Mouse (Mus musculus) midbrain, embryonic 15.5 days (tissue): ENCODE data around the gene Tsc22d3. TPM values are rescaled to one million over a fixed set of nuclear protein-coding genes. Genes with fewer than 3 reads are reported as not detected.
A peak's percentile ranks its signal among the peaks of the same experiment; 100 is the strongest.
"Not testable (repeated sequence)": the region's sequence is repeated elsewhere in the genome, so short reads cannot be mapped to it uniquely, and the experiment has no call there.

Experiments used
- ATAC-seq: fragments of 200-750 bp; cut with Nextera tagmentation; replicated peaks from 2 replicates; pipeline ENCODE4 v1.8.0; 2017; ENCODE audit warnings: moderate TSS enrichment
- H3K27ac ChIP-seq: fragments of 300-500 bp; sonication (generic); 2 replicates; pipeline ENCODE4 v1.5.1; 2015; ENCODE audit warnings: mild to moderate bottlenecking, inconsistent platforms
- H3K27me3 ChIP-seq: fragments of 300-500 bp; sonication (generic); replicated peaks from 2 replicates; pipeline ENCODE4 v1.6.1; 2015; ENCODE audit warnings: inconsistent platforms
- H3K36me3 ChIP-seq: fragments of 300-500 bp; sonication (generic); replicated peaks from 2 replicates; pipeline ENCODE4 v1.6.1; 2015; ENCODE audit warnings: inconsistent platforms
- H3K4me1 ChIP-seq: fragments of 300-500 bp; sonication (generic); 2 replicates; pipeline ENCODE4 v1.6.1; 2015; ENCODE audit warnings: inconsistent platforms
- H3K4me2 ChIP-seq: fragments of 300-500 bp; sonication (generic); 2 replicates; pipeline ENCODE4 v1.6.1; 2015; ENCODE audit warnings: inconsistent platforms, mild to moderate bottlenecking, moderate library complexity
- H3K4me3 ChIP-seq: fragments of 300-500 bp; sonication (generic); 2 replicates; pipeline ENCODE4 v1.5.1; 2015; ENCODE audit warnings: mild to moderate bottlenecking, inconsistent platforms
- H3K9ac ChIP-seq: fragments of 300-500 bp; sonication (generic); 2 replicates; pipeline ENCODE4 v1.6.1; 2015; ENCODE audit warnings: mild to moderate bottlenecking, inconsistent platforms
- H3K9me3 ChIP-seq: fragments of 300-500 bp; sonication (generic); 2 replicates; pipeline ENCODE4 v1.6.1; 2016; ENCODE audit warnings: inconsistent platforms
- WGBS: fragments of 180-500 bp; shearing (Covaris S2); methylation state at CpG from one replicate; pipeline ENCODE4 v1.1.7; 2015; ENCODE audit warnings: mixed read lengths; 5-methylcytosine and 5-hydroxymethylcytosine counted together
- polyA plus RNA-seq: library from polyadenylated mRNA; unstranded; fragments of >200 nt; fragmentation: Nextera tagmentation; extraction: Ambion mirVana; gene quantifications from 2 replicates; pipeline ENCODE4 v1.2.1, GENCODE M21; 2015

Tsc22d3 gene
- polyA plus RNA-seq, 1 experiment from 2014 or later = 123 TPM

- ATAC-seq = no peak
- Histone ChIP-seq H3K9ac (no peak overlapping the region), H3K4me3 (no peak overlapping the region), H3K27me3 (peaks cover 18% of the 10 kb centered on the region), H3K27ac (no peak overlapping the region), H3K4me2 (no peak overlapping the region), H3K4me1 (no peaks in the 10 kb centered on the region), H3K36me3 (no peaks in the 10 kb centered on the region), H3K9me3 (no peaks in the 10 kb centered on the region)
- WGBS = 73% methylated on average over 6 of the region's 6 CpGs
Measured at GRCm38 (mm10) chrX:140558176-140558844, 42.1 kb downstream of the Tsc22d3 start.

GRCm38 (mm10) chrX:140555965-140556364 is 44.5 kb downstream of the Tsc22d3 start:
- H3K4me2 ChIP-seq = no peak overlapping the region
- H3K27ac ChIP-seq = no peak overlapping the region
- no peak overlapping the region for H3K9ac ChIP-seq
- no peaks in the 10 kb centered on the region for H3K9me3 ChIP-seq
- no peak overlapping the region for H3K4me3 ChIP-seq
- WGBS = 73% methylated on average over 2 of the region's 2 CpGs
- ATAC-seq = no peak
- H3K27me3 ChIP-seq = peaks cover 26% of the 10 kb centered on the region
- no peaks in the 10 kb centered on the region for H3K4me1 ChIP-seq
- no peaks in the 10 kb centered on the region for H3K36me3 ChIP-seq

GRCm38 (mm10) chrX:140555423-140555822 is 45.0 kb downstream of the Tsc22d3 start:
- no peak for ATAC-seq
- 74% methylated on average over 3 of the region's 3 CpGs for WGBS

GRCm38 (mm10) chrX:140547660-140548419 is 52.6 kb downstream of the Tsc22d3 start:
- no peak for ATAC-seq
- H3K4me1 ChIP-seq = peaks cover 3% of the 10 kb centered on the region; the same call in 1 of the 2 replicates
- H3K4me3 ChIP-seq = no peak overlapping the region
- no peak overlapping the region for H3K9ac ChIP-seq
- H3K4me2 ChIP-seq = no peak overlapping the region
- H3K9me3 ChIP-seq = no peaks in the 10 kb centered on the region
- WGBS = 87% methylated on average over 7 of the region's 7 CpGs
- H3K27ac ChIP-seq = no peak overlapping the region
- H3K27me3 ChIP-seq = peaks cover 27% of the 10 kb centered on the region
- no peaks in the 10 kb centered on the region for H3K36me3 ChIP-seq

More at GRCm38 (mm10) chrX:140555423-140555822, 45.0 kb downstream of the Tsc22d3 start:
- Histone ChIP-seq H3K9ac (no peak overlapping the region), H3K27ac (no peak overlapping the region), H3K4me2 (no peak overlapping the region), H3K36me3 (no peaks in the 10 kb centered on the region), H3K4me1 (no peaks in the 10 kb centered on the region), H3K4me3 (no peak overlapping the region), H3K27me3 (peaks cover 26% of the 10 kb centered on the region), H3K9me3 (no peaks in the 10 kb centered on the region)

- Histone ChIP-seq H3K27ac (no peak overlapping the region), H3K27me3 (peaks cover 24% of the 10 kb centered on the region)
- WGBS = 43% methylated on average over 3 of the region's 3 CpGs
Measured at GRCm38 (mm10) chrX:140544737-140545136, 55.7 kb downstream of the Tsc22d3 start.

GRCm38 (mm10) chrX:140542938-140543673 is 57.4 kb downstream of the Tsc22d3 start:
- H3K4me2 ChIP-seq = peak overlapping the region; percentile 65
- WGBS = 28% methylated on average over 18 of the region's 18 CpGs
- peak; percentile 89 for ATAC-seq
- peaks cover 11% of the 10 kb centered on the region; the same call in 1 of the 2 replicates for H3K4me1 ChIP-seq
- peaks cover 17% of the 10 kb centered on the region for H3K27me3 ChIP-seq
- peak overlapping the region; percentile 81 for H3K27ac ChIP-seq
- peak overlapping the region; percentile 45 for H3K4me3 ChIP-seq
- no peaks in the 10 kb centered on the region for H3K9me3 ChIP-seq
- H3K36me3 ChIP-seq = no peaks in the 10 kb centered on the region
- H3K9ac ChIP-seq = peak overlapping the region; percentile 56

More at GRCm38 (mm10) chrX:140544737-140545136, 55.7 kb downstream of the Tsc22d3 start:
- no peak overlapping the region for H3K4me2 ChIP-seq
- H3K36me3 ChIP-seq = no peaks in the 10 kb centered on the region
- H3K9ac ChIP-seq = no peak overlapping the region
- peaks cover 11% of the 10 kb centered on the region; the same call in 1 of the 2 replicates for H3K4me1 ChIP-seq
- H3K4me3 ChIP-seq = no peak overlapping the region
- H3K9me3 ChIP-seq = no peaks in the 10 kb centered on the region
- no peak for ATAC-seq

- Histone ChIP-seq H3K4me1 (peaks cover 11% of the 10 kb centered on the region; the same call in 1 of the 2 replicates), H3K36me3 (no peaks in the 10 kb centered on the region), H3K9ac (peak overlapping the region; percentile 56), H3K4me2 (peak overlapping the region; percentile 65), H3K9me3 (no peaks in the 10 kb centered on the region), H3K27ac (peak overlapping the region; percentile 81), H3K27me3 (peaks cover 12% of the 10 kb centered on the region), H3K4me3 (peak overlapping the region; percentile 45)
- peak; percentile 92 for ATAC-seq
- WGBS = 13% methylated on average over 21 of the region's 21 CpGs
Measured at GRCm38 (mm10) chrX:140542474-140542845, 58.0 kb downstream of the Tsc22d3 start.

GRCm38 (mm10) chrX:140541711-140542473 is 58.6 kb downstream of the Tsc22d3 start:
- Histone ChIP-seq H3K4me3 (peak overlapping the region; percentile 45), H3K4me1 (peaks cover 11% of the 10 kb centered on the region; the same call in 1 of the 2 replicates), H3K27ac (peak overlapping the region; percentile 81), H3K9ac (peak overlapping the region; percentile 56), H3K4me2 (peak overlapping the region; percentile 65), H3K9me3 (no peaks in the 10 kb centered on the region), H3K27me3 (peaks cover 6% of the 10 kb centered on the region), H3K36me3 (no peaks in the 10 kb centered on the region)
- 19% methylated on average over 10 of the region's 10 CpGs for WGBS
- ATAC-seq = peak; percentile 62

- WGBS = 91% methylated on average over 15 of the region's 15 CpGs
- ATAC-seq = no peak
- Histone ChIP-seq H3K27me3 (peaks cover 9% of the 10 kb centered on the region), H3K4me1 (peaks cover 11% of the 10 kb centered on the region; the same call in 1 of the 2 replicates), H3K9ac (no peak overlapping the region), H3K36me3 (no peaks in the 10 kb centered on the region), H3K27ac (no peak overlapping the region), H3K4me2 (no peak overlapping the region), H3K4me3 (no peak overlapping the region), H3K9me3 (no peaks in the 10 kb centered on the region)
Measured at GRCm38 (mm10) chrX:140540500-140541114, 59.9 kb downstream of the Tsc22d3 start.

- not testable (repeated sequence) for ATAC-seq, H3K27me3 ChIP-seq, H3K9ac ChIP-seq, H3K9me3 ChIP-seq, H3K4me3 ChIP-seq, H3K27ac ChIP-seq, H3K36me3 ChIP-seq, H3K4me2 ChIP-seq
- H3K4me1 ChIP-seq = peaks cover 11% of the 10 kb centered on the region; the same call in 1 of the 2 replicates
- 92% methylated on average over 3 of the region's 3 CpGs for WGBS
Measured at GRCm38 (mm10) chrX:140539831-140540230, 60.6 kb downstream of the Tsc22d3 start.

- WGBS = 87% methylated on average over 3 of the region's 3 CpGs
Measured at GRCm38 (mm10) chrX:140539111-140539680, 61.3 kb downstream of the Tsc22d3 start.

More at GRCm38 (mm10) chrX:140539111-140539680, 61.3 kb downstream of the Tsc22d3 start:
- Histone ChIP-seq H3K4me3 (no peak overlapping the region), H3K9me3 (no peaks in the 10 kb centered on the region), H3K4me2 (no peak overlapping the region), H3K36me3 (no peaks in the 10 kb centered on the region), H3K27ac (no peak overlapping the region), H3K4me1 (peaks cover 11% of the 10 kb centered on the region; the same call in 1 of the 2 replicates), H3K9ac (no peak overlapping the region), H3K27me3 (peaks cover 10% of the 10 kb centered on the region)
- ATAC-seq = no peak
